Mouse (Mus musculus) megakaryocyte, embryonic 14.5 days (primary cell): ENCODE measurements around the gene Rybp.

Experiments used
- FLI1 ChIP-seq: IDR thresholded peaks from 2 replicates; pipeline ENCODE4 v1.6.1; 2012; ENCODE audit warnings: low read length, inconsistent platforms, mixed read lengths
- GATA1 ChIP-seq: IDR thresholded peaks from 3 replicates; pipeline ENCODE4 v1.6.1; 2012; ENCODE audit warnings: mixed read lengths, low read length, inconsistent platforms, borderline replicate concordance

- no peak for TF ChIP-seq GATA1
- no peak for TF ChIP-seq FLI1
Measured at GRCm38 (mm10) chr6:100213596-100213995, 73.7 kb downstream of the Rybp start.
